Mouse (Mus musculus) heart, adult 2 months (tissue): Measurements from ENCODE around the gene Uba7. TPM values are rescaled to one million over a fixed set of nuclear protein-coding genes. Genes with fewer than 3 reads are reported as not detected.

ENCODE experiments used
- DNase-seq, 2 experiments: peaks; one replicate each; pipeline ENCODE4 v3.0.0; 2021
- H3K27ac ChIP-seq: fragments of 200-600 bp; 2 replicates; pipeline ENCODE4 v1.8.1; 2022
- H3K27me3 ChIP-seq: fragments of 200-500 bp; 2 replicates; pipeline ENCODE4 v1.6.1; 2012; ENCODE audit warnings: mild to moderate bottlenecking, low read length, inconsistent platforms, mixed read lengths; ENCODE audit not compliant: control insufficient read depth, insufficient read depth
- H3K36me3 ChIP-seq: fragments of 200-500 bp; 2 replicates; pipeline ENCODE4 v1.6.1; 2012; ENCODE audit warnings: low read length, inconsistent platforms; ENCODE audit not compliant: control insufficient read depth, insufficient read depth
- H3K4me1 ChIP-seq: fragments of 200-500 bp; 2 replicates; pipeline ENCODE4 v1.6.1; 2011; ENCODE audit warnings: low read length; ENCODE audit not compliant: control insufficient read depth, insufficient read depth
- H3K4me3 ChIP-seq: fragments of 200-600 bp; 2 replicates; pipeline ENCODE4 v1.8.1; 2022
- H3K79me2 ChIP-seq: fragments of 200-500 bp; replicated peaks from 2 replicates; pipeline ENCODE4 v1.6.1; 2012; ENCODE audit warnings: mild to moderate bottlenecking, inconsistent platforms, low read length, moderate library complexity, mixed read lengths; ENCODE audit not compliant: control insufficient read depth, insufficient read depth
- H3K9ac ChIP-seq: fragments of 200-500 bp; 2 replicates; pipeline ENCODE4 v1.6.1; 2012; ENCODE audit warnings: low read depth, mild to moderate bottlenecking, control low read depth, inconsistent platforms, low read length, mixed read lengths
- CTCF ChIP-seq: fragments of 200-600 bp; IDR thresholded peaks from 2 replicates; pipeline ENCODE4 v1.8.1; 2022; ENCODE audit warnings: antibody characterized with exemption, mild to moderate bottlenecking, moderate library complexity
- EP300 ChIP-seq: fragments of 200-500 bp; IDR thresholded peaks from 2 replicates; pipeline ENCODE4 v1.6.1; 2011; ENCODE audit warnings: low read depth, low read length, control low read depth; ENCODE audit not compliant: insufficient read depth
- POLR2A ChIP-seq: fragments of 200-500 bp; IDR thresholded peaks from 2 replicates; pipeline ENCODE4 v1.6.1; 2011; ENCODE audit warnings: mild to moderate bottlenecking, low read depth, low read length, control low read depth; ENCODE audit not compliant: insufficient read depth
- WGBS: fragments of 180-500 bp; shearing (Covaris S2); methylation state at CpG from one replicate; pipeline ENCODE4 v1.1.7; 2018; 5-methylcytosine and 5-hydroxymethylcytosine counted together
- intact Hi-C: fragments of 180-260 bp; cut with DNase I; formaldehyde crosslinking; loops from one replicate; pipeline ENCODE4 v1.15.1; 2025
- polyA plus RNA-seq: library from polyadenylated mRNA; depleted of rRNA; stranded (reverse); fragments of >200 nt; gene quantifications from 2 replicates; pipeline ENCODE4 v1.2.3, GENCODE M21; 2012
- total RNA-seq, 2 experiments: library from RNA; stranded (reverse); gene quantifications; 2 replicates each; pipeline ENCODE4 v1.2.3; 2021

The Uba7 gene
- total and polyA plus RNA-seq, 3 experiments: 13.4 to 53.2 (median 15.7) TPM

DNA sequence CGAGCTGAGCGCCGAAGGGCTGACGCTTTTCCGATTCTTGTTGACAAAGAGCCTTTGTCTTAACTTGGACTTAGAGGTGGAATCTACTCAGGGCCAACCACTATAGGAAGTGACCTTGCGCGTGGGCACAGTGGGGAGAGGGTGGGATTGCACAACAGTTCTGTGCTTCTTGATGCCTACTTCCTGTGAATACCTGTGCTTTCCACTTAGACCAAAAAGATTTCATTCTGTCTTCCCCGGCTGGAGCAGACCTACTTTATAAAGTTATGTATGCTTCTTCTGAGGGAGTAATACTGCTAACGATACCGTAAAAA is 25.4 kb upstream of the Uba7 start, which contains the start of gene Traip:
Gene Traip, plus strand, starts transcription at position 215 of the 314 bp plus-strand sequence.
- intact Hi-C loops: no loop called here
- no peaks in the 10 kb centered on the region for H3K79me2 ChIP-seq
- peak within 1 kb of the TSS; percentile 62 for H3K4me3 ChIP-seq
- no peaks in the 10 kb centered on the region for H3K27me3 ChIP-seq
- H3K9ac ChIP-seq: peak within 1 kb of the TSS; percentile 89
- H3K27ac ChIP-seq: peak within 1 kb of the TSS; percentile 92
- WGBS: 90% methylated on average over 10 of the region's 10 CpGs
- TF ChIP-seq EP300 (no peak), CTCF (no peak), POLR2A (no peak)
- no peaks in the 10 kb centered on the region for H3K36me3 ChIP-seq
- no peak for DNase-seq
- peaks cover 2% of the 10 kb centered on the region; the same call in 1 of the 2 replicates for H3K4me1 ChIP-seq

DNA sequence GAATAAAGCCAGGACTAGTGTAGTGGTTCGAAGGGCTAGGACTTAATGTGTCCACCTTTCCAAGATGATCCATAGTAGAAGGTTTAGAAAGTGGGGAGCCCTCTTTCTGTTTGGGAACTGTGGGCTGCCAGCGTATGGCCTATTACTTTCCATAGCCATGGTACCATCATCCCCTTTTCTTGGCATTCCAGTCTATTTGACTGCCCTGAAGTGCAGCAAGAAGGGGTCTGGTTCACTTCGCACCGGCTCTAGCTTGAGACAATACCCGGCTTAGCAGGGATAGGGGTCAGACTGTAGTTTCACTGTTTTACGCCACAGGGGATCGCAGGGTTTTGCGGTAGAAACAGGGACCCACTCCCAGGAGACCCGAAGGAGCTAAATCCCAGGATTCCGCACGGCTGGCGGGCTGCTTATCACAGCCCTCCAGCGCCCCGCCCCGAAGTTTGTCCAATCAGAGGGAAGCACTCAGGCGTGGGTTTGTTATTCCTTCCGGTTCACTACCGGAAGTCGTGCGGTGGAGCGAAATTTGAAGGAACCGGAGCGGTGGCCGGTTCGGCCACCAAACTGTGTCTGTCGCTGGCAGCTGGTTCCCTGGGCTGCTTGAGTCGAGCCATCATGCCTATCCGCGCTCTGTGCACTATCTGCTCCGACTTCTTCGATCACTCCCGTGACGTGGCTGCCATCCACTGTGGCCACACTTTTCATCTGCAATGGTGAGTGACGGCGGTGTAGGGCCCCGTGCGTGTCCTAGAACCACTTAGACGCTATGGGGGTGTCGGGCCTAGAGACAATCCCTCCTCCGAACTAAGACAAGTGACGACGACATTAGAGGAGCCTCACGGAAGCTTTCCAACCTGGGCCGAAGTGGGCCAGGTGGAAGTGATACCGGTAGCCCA is 24.6 kb upstream of the Uba7 start:
- TF ChIP-seq CTCF (no peak), POLR2A (peak; percentile 92), EP300 (0 out of 2 replicates have a peak, but pooled peaks have one; percentile 13)
- peaks cover 2% of the 10 kb centered on the region; the same call in 1 of the 2 replicates for H3K4me1 ChIP-seq
- H3K4me3 ChIP-seq: peak overlapping the region; percentile 62
- intact Hi-C loops: no loop called here
- H3K9ac ChIP-seq: peak overlapping the region; percentile 89
- DNase-seq: peak; percentile 92 to 93
- 14% methylated on average over 45 of the region's 45 CpGs for WGBS
- no peaks in the 10 kb centered on the region for H3K27me3 ChIP-seq
- peak overlapping the region; percentile 92 for H3K27ac ChIP-seq
- H3K79me2 ChIP-seq: no peaks in the 10 kb centered on the region
- no peaks in the 10 kb centered on the region for H3K36me3 ChIP-seq

DNA sequence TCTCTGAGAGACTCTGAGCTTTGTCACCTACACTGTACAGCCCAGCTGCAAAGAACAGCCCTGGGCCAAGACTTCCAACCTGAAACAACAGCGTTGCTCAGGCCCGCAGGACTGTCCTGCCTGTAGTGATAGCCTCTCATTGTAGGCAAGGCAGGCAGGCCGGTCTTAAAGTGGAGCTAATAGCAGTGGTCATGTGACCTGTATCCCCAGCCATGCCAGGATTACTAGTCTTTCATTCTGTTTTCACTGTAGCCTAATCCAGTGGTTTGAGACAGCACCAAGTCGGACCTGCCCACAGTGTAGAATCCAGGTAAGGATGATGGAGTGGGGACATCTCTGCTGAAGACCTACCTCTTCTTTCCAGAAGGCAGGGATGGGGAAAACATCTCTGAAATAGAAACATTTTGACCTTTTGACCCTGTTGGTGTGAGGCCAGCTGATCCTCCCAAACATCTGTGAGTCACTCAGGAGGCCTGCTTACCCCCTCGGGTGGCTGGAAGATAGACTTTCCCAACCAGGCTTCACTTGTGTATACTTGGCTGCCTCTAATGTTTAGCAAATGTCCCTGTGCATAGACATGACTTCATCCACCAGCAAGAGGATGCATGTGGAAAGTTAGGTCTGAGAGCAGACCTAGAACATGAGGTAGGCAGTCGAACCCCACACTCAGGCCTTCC is 19.6 kb upstream of the Uba7 start:
- 67% methylated on average over 6 of the region's 6 CpGs for WGBS
- Histone ChIP-seq H3K36me3 (no peaks in the 10 kb centered on the region), H3K79me2 (no peaks in the 10 kb centered on the region), H3K9ac (no peak overlapping the region), H3K27ac (no peak overlapping the region), H3K4me3 (no peak overlapping the region), H3K4me1 (no peaks in the 10 kb centered on the region), H3K27me3 (no peaks in the 10 kb centered on the region)
- intact Hi-C loops: loop anchor here (2.0 kb wide), 1 partner anchor 79 kb away; no protein-coding TSS in a partner anchor
- DNase-seq: no peak
- no peak for TF ChIP-seq POLR2A
- TF ChIP-seq CTCF: no peak
- no peak for TF ChIP-seq EP300

DNA sequence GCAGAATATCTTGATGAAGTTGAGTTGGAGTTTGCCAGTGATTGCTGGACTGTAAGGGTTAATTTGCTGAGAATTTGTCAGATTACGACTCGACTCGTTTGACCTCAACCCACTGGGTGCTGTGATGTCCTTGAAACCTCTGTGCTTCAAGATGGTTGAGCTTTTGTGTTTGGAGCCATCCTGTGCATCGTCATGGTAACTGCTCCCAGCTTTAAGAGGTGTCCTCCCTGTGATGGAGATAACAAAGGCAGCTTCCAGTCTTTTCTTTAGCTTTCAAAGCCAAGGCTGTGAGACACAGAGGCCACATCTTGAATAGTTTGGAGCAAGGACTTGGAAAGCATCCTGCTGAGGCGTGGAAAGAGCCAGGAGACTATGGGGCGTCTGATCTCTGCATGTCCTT is 18.2 kb upstream of the Uba7 start:
- intact Hi-C loops: loop anchor here (2.0 kb wide), 1 partner anchor 78 kb away; no protein-coding TSS in a partner anchor

DNA sequence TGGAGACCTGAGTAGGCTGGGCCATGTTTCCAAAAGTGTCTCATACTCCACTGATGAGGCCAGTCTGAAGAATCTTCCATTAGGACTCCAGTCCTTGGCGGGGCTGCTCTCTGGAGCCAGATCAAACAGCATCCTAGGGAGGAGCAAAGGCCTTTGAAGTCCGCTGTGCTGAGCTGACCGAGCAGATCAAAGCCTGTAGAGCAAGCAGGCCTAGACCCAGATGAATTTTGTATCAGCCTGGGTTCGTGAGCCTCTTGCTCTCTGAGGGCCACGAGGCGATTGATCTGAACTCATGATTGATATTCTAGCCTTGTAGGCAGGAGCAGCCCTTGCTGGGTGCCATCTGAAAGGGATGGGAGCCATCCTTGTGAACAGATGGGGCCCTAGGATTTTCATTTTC is 15.4 kb upstream of the Uba7 start:
- Histone ChIP-seq H3K27ac (no peak overlapping the region), H3K4me3 (no peak overlapping the region), H3K79me2 (no peaks in the 10 kb centered on the region), H3K9ac (no peak overlapping the region), H3K36me3 (no peaks in the 10 kb centered on the region), H3K4me1 (peaks cover 4% of the 10 kb centered on the region), H3K27me3 (no peaks in the 10 kb centered on the region)
- 83% methylated on average over 6 of the region's 6 CpGs for WGBS
- no peak for TF ChIP-seq POLR2A
- DNase-seq: no peak
- intact Hi-C loops: loop anchor here (5.0 kb wide), 1 partner anchor 42 kb away; the partner anchor contains the start of gene Ip6k1

More for the DNA sequence above, 18.2 kb upstream of the Uba7 start:
- Histone ChIP-seq H3K9ac (no peak overlapping the region), H3K79me2 (no peaks in the 10 kb centered on the region), H3K4me1 (no peaks in the 10 kb centered on the region), H3K27me3 (no peaks in the 10 kb centered on the region), H3K27ac (no peak overlapping the region), H3K36me3 (no peaks in the 10 kb centered on the region), H3K4me3 (no peak overlapping the region)
- no peak for TF ChIP-seq EP300
- DNase-seq: no peak
- WGBS: 66% methylated on average over 6 of the region's 6 CpGs

DNA sequence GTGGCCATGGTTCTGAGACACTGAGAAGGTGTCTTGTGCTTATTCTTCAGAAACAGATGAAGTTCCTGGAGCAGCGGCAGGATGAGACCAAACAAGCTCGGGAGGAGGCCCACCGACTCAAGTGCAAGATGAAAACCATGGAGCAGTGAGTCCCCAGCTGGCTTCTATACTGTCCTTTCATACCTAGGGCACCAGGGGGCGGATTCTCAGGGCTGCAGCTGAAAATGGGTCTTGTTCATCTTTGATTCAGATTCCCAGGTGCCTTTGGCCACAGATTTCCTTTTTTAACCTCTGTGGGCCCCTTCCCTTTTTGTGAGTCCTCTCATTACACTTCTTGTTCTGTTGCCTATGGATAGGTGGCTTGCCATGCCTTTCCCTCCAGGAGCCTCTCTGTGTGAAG is 14.4 kb upstream of the Uba7 start:
- 79% methylated on average over 4 of the region's 4 CpGs for WGBS
- Histone ChIP-seq H3K4me3 (no peak overlapping the region), H3K36me3 (no peaks in the 10 kb centered on the region), H3K27ac (no peak overlapping the region), H3K9ac (no peak overlapping the region), H3K27me3 (no peaks in the 10 kb centered on the region), H3K79me2 (no peaks in the 10 kb centered on the region), H3K4me1 (peaks cover 4% of the 10 kb centered on the region)
- peak; percentile 31 for TF ChIP-seq CTCF
- TF ChIP-seq EP300: no peak
- intact Hi-C loops: loop anchor here (5.0 kb wide), 1 partner anchor 41 kb away; the partner anchor contains the start of gene Ip6k1
- DNase-seq: no peak
